Mouse (Mus musculus): Measurements from ENCODE around the gene Drd3. TPM values are rescaled to one million over a fixed set of nuclear protein-coding genes. Genes with fewer than 3 reads are reported as not detected.

Drd3 gene
- not detected in 2 replicates for polyA plus RNA-seq (2012)

DNA sequence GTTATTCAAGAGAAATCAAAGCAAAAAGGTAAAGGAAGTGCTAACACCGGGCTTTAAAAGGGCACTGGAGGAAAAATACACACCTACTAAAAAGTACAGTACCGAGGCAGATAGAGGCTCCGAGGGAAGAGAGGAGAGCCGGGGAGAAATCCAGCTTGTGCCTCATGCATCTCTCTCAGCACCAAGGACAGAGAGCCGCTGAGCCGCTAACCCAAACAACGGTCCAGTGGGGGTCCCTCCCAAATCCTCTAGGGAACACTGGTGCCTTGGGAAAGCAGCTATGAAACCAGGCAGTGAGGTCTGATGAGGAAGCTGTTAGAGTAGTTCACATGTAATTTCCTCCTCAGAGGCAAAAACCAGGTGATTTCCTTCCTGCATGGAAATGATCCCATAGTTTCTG, at the start of gene Drd3:
Gene Drd3, plus strand, starts transcription at position 276 of the 400 bp plus-strand sequence.

Other genes with a start within 250 kb of the Drd3 start
- gene Tigit, start 89.9 kb upstream of the Drd3 start, polyA plus RNA-seq (2012) = 0.14 and 0.17 TPM in 2 replicates
- gene Ccdc191, start 135.8 kb downstream of the Drd3 start, polyA plus RNA-seq (2012) = 1.5 and 2.0 TPM in 2 replicates
- gene Qtrt2, start 172.8 kb downstream of the Drd3 start, polyA plus RNA-seq (2012) = 3.2 and 3.5 TPM in 2 replicates
- 1.3 and 2.4 TPM in 2 replicates for gene Zdhhc23, start 225.8 kb downstream of the Drd3 start, polyA plus RNA-seq (2012)

Data from megakaryocyte-erythroid progenitor cell, adult 5 weeks (primary cell).